Mouse (Mus musculus) ovary, adult 2 months (tissue): Measurements from ENCODE around the gene Zeb2. TPM values are rescaled to one million over a fixed set of nuclear protein-coding genes. Genes with fewer than 3 reads are reported as not detected.

ENCODE experiments used
- polyA plus RNA-seq: library from polyadenylated mRNA; depleted of rRNA; stranded (reverse); fragments of >200 nt; gene quantifications from 2 replicates; pipeline ENCODE4 v1.2.3, GENCODE M21; 2012; rRNA removed

Gene Zeb2
- 18.3 and 29.7 TPM in 2 replicates for polyA plus RNA-seq

GRCm38 (mm10) chr2:45117087-45117561 is at the start of gene Zeb2:
Zeb2 (minus strand) TSS chr2:45117395.

Other genes with a start within 250 kb of the Zeb2 start
- gene Gtdc1, start 189.7 kb downstream of the Zeb2 start, polyA plus RNA-seq = 3.3 and 6.1 TPM in 2 replicates